Mouse (Mus musculus) erythroblast, embryonic 14.5 days (primary cell): ENCODE results near the gene Dlec1.

Experiments
- GATA1 ChIP-seq: IDR thresholded peaks from 2 replicates; pipeline ENCODE4 v1.6.1; 2012; ENCODE audit warnings: low read length, inconsistent platforms, mixed read lengths
- TAL1 ChIP-seq: IDR thresholded peaks from 3 replicates; pipeline ENCODE4 v1.6.1; 2012; ENCODE audit warnings: low read length, inconsistent platforms, mixed read lengths

- TF ChIP-seq GATA1 (no peak), TAL1 (no peak)
Observed at GRCm38 (mm10) chr9:119093419-119094295, 8.6 kb upstream of the Dlec1 start, which contains the start of gene Plcd1.
